Mouse (Mus musculus): ENCODE measurements at regions not wholly inside any gene's neighbourhood (a gene's known extent, or its start where the extent isn't known, plus 50 kb on each side); places are given as distances from the start of the nearest gene placed in this dataset.

- WGBS: 83% methylated on average over 4 of the region's 4 CpGs
- Histone ChIP-seq H3K4me2 (ENCODE audit: low read depth, low read length) (no peak overlapping the region), H3K9me3 (ENCODE audit: control insufficient read depth, low read length) (no peaks in the 10 kb centered on the region), H3K36me3 (ENCODE audit: control insufficient read depth, insufficient read depth, low read length) (no peaks in the 10 kb centered on the region), H3K27ac (ENCODE audit: low read length) (no peak overlapping the region), H3K4me1 (ENCODE audit: control insufficient read depth, insufficient read depth, low read length) (no peaks in the 10 kb centered on the region), H3K4me3 (ENCODE audit: low read length) (no peak overlapping the region), H3K9ac (ENCODE audit: low read depth, low read length) (no peak overlapping the region), H3K27me3 (replicated peaks; ENCODE audit: control insufficient read depth, insufficient read depth, low read length) (no peaks in the 10 kb centered on the region)
- ATAC-seq: no peak
Observed at GRCm38 (mm10) chr1:76404003-76404402, 857.9 kb downstream of the Slc4a3 start.

GRCm38 (mm10) chr1:76410813-76411212 is 864.7 kb downstream of the Slc4a3 start:
- Histone ChIP-seq H3K4me2 (ENCODE audit: low read depth, low read length) (no peak overlapping the region), H3K27ac (ENCODE audit: low read length) (no peak overlapping the region), H3K4me3 (ENCODE audit: low read length) (no peak overlapping the region), H3K36me3 (ENCODE audit: control insufficient read depth, insufficient read depth, low read length) (no peaks in the 10 kb centered on the region), H3K27me3 (replicated peaks; ENCODE audit: control insufficient read depth, insufficient read depth, low read length) (no peaks in the 10 kb centered on the region), H3K9me3 (ENCODE audit: control insufficient read depth, low read length) (no peaks in the 10 kb centered on the region), H3K9ac (ENCODE audit: low read depth, low read length) (no peak overlapping the region), H3K4me1 (ENCODE audit: control insufficient read depth, insufficient read depth, low read length) (no peaks in the 10 kb centered on the region)
- 86% methylated on average over 4 of the region's 4 CpGs for whole genome bisulfite sequencing
- ATAC-seq: no peak

- ATAC-seq: no peak
- Histone ChIP-seq H3K4me2 (ENCODE audit: low read depth, low read length) (no peak overlapping the region), H3K4me1 (ENCODE audit: control insufficient read depth, insufficient read depth, low read length) (no peaks in the 10 kb centered on the region), H3K36me3 (ENCODE audit: control insufficient read depth, insufficient read depth, low read length) (no peaks in the 10 kb centered on the region), H3K9me3 (ENCODE audit: control insufficient read depth, low read length) (no peaks in the 10 kb centered on the region), H3K27me3 (replicated peaks; ENCODE audit: control insufficient read depth, insufficient read depth, low read length) (no peaks in the 10 kb centered on the region), H3K27ac (ENCODE audit: low read length) (no peak overlapping the region), H3K4me3 (ENCODE audit: low read length) (no peak overlapping the region), H3K9ac (ENCODE audit: low read depth, low read length) (no peak overlapping the region)
- WGBS: 88% methylated on average over 9 of the region's 9 CpGs
Observed at GRCm38 (mm10) chr1:76420525-76420924, 874.5 kb downstream of the Slc4a3 start.

GRCm38 (mm10) chr1:76427439-76427838 is 881.4 kb downstream of the Slc4a3 start:
- Histone ChIP-seq H3K9ac (ENCODE audit: low read depth, low read length) (no peak overlapping the region), H3K36me3 (ENCODE audit: control insufficient read depth, insufficient read depth, low read length) (no peaks in the 10 kb centered on the region), H3K9me3 (ENCODE audit: control insufficient read depth, low read length) (no peaks in the 10 kb centered on the region), H3K4me1 (ENCODE audit: control insufficient read depth, insufficient read depth, low read length) (no peaks in the 10 kb centered on the region), H3K4me3 (ENCODE audit: low read length) (no peak overlapping the region), H3K27me3 (replicated peaks; ENCODE audit: control insufficient read depth, insufficient read depth, low read length) (no peaks in the 10 kb centered on the region), H3K27ac (ENCODE audit: low read length) (no peak overlapping the region), H3K4me2 (ENCODE audit: low read depth, low read length) (no peak overlapping the region)
- 80% methylated on average over 7 of the region's 7 CpGs for WGBS
- no peak for ATAC-seq

GRCm38 (mm10) chr1:76430041-76430610 is 884.1 kb downstream of the Slc4a3 start:
- no peak overlapping the region for H3K9ac ChIP-seq (ENCODE audit: low read depth, low read length)
- no peak overlapping the region for H3K27ac ChIP-seq (ENCODE audit: low read length)
- no peaks in the 10 kb centered on the region for H3K4me1 ChIP-seq (ENCODE audit: control insufficient read depth, insufficient read depth, low read length)
- WGBS: 75% methylated on average over 6 of the region's 6 CpGs
- no peaks in the 10 kb centered on the region for H3K27me3 ChIP-seq (replicated peaks; ENCODE audit: control insufficient read depth, insufficient read depth, low read length)
- no peaks in the 10 kb centered on the region for H3K36me3 ChIP-seq (ENCODE audit: control insufficient read depth, insufficient read depth, low read length)
- no peak overlapping the region for H3K4me2 ChIP-seq (ENCODE audit: low read depth, low read length)
- H3K9me3 ChIP-seq (ENCODE audit: control insufficient read depth, low read length): no peaks in the 10 kb centered on the region
- ATAC-seq: no peak
- no peak overlapping the region for H3K4me3 ChIP-seq (ENCODE audit: low read length)

GRCm38 (mm10) chr1:76433481-76433941 is 887.4 kb downstream of the Slc4a3 start:
- WGBS: 54% methylated on average over 6 of the region's 6 CpGs
- H3K36me3 ChIP-seq (ENCODE audit: control insufficient read depth, insufficient read depth, low read length): no peaks in the 10 kb centered on the region
- no peaks in the 10 kb centered on the region for H3K9me3 ChIP-seq (ENCODE audit: control insufficient read depth, low read length)
- ATAC-seq: no peak
- H3K4me1 ChIP-seq (ENCODE audit: control insufficient read depth, insufficient read depth, low read length): no peaks in the 10 kb centered on the region
- H3K27me3 ChIP-seq (replicated peaks; ENCODE audit: control insufficient read depth, insufficient read depth, low read length): no peaks in the 10 kb centered on the region
- no peak overlapping the region for H3K4me2 ChIP-seq (ENCODE audit: low read depth, low read length)
- no peak overlapping the region for H3K9ac ChIP-seq (ENCODE audit: low read depth, low read length)
- H3K4me3 ChIP-seq (ENCODE audit: low read length): no peak overlapping the region
- H3K27ac ChIP-seq (ENCODE audit: low read length): no peak overlapping the region

GRCm38 (mm10) chr1:76450539-76451214 is 904.6 kb downstream of the Slc4a3 start:
- no peaks in the 10 kb centered on the region for H3K9me3 ChIP-seq (ENCODE audit: control insufficient read depth, low read length)
- no peak for ATAC-seq
- H3K36me3 ChIP-seq (ENCODE audit: control insufficient read depth, insufficient read depth, low read length): no peaks in the 10 kb centered on the region
- H3K9ac ChIP-seq (ENCODE audit: low read depth, low read length): no peak overlapping the region
- H3K27me3 ChIP-seq (replicated peaks; ENCODE audit: control insufficient read depth, insufficient read depth, low read length): no peaks in the 10 kb centered on the region
- WGBS: 51% methylated on average over 10 of the region's 10 CpGs
- no peaks in the 10 kb centered on the region for H3K4me1 ChIP-seq (ENCODE audit: control insufficient read depth, insufficient read depth, low read length)
- no peak overlapping the region for H3K27ac ChIP-seq (ENCODE audit: low read length)
- no peak overlapping the region for H3K4me3 ChIP-seq (ENCODE audit: low read length)
- H3K4me2 ChIP-seq (ENCODE audit: low read depth, low read length): no peak overlapping the region

GRCm38 (mm10) chr1:76453160-76453710 is 907.2 kb downstream of the Slc4a3 start:
- Histone ChIP-seq H3K4me2 (ENCODE audit: low read depth, low read length) (no peak overlapping the region), H3K36me3 (ENCODE audit: control insufficient read depth, insufficient read depth, low read length) (no peaks in the 10 kb centered on the region), H3K27ac (ENCODE audit: low read length) (no peak overlapping the region), H3K4me1 (ENCODE audit: control insufficient read depth, insufficient read depth, low read length) (no peaks in the 10 kb centered on the region), H3K4me3 (ENCODE audit: low read length) (no peak overlapping the region), H3K9ac (ENCODE audit: low read depth, low read length) (no peak overlapping the region), H3K9me3 (ENCODE audit: control insufficient read depth, low read length) (no peaks in the 10 kb centered on the region), H3K27me3 (replicated peaks; ENCODE audit: control insufficient read depth, insufficient read depth, low read length) (no peaks in the 10 kb centered on the region)
- ATAC-seq: no peak
- 83% methylated on average over 7 of the region's 7 CpGs for WGBS

- H3K4me2 ChIP-seq (ENCODE audit: low read depth, low read length): no peak overlapping the region
- H3K27me3 ChIP-seq (replicated peaks; ENCODE audit: control insufficient read depth, insufficient read depth, low read length): no peaks in the 10 kb centered on the region
- WGBS: 74% methylated on average over 2 of the region's 2 CpGs
- no peaks in the 10 kb centered on the region for H3K36me3 ChIP-seq (ENCODE audit: control insufficient read depth, insufficient read depth, low read length)
- H3K9ac ChIP-seq (ENCODE audit: low read depth, low read length): no peak overlapping the region
- no peaks in the 10 kb centered on the region for H3K4me1 ChIP-seq (ENCODE audit: control insufficient read depth, insufficient read depth, low read length)
- H3K27ac ChIP-seq (ENCODE audit: low read length): no peak overlapping the region
- ATAC-seq: no peak
- no peaks in the 10 kb centered on the region for H3K9me3 ChIP-seq (ENCODE audit: control insufficient read depth, low read length)
- H3K4me3 ChIP-seq (ENCODE audit: low read length): no peak overlapping the region
Observed at GRCm38 (mm10) chr1:76466562-76466961, 920.5 kb downstream of the Slc4a3 start.

All from intestine, embryonic 16.5 days (tissue).